ENCODE assay signal across 37 mouse cellular contexts in the genomic region with DNA sequence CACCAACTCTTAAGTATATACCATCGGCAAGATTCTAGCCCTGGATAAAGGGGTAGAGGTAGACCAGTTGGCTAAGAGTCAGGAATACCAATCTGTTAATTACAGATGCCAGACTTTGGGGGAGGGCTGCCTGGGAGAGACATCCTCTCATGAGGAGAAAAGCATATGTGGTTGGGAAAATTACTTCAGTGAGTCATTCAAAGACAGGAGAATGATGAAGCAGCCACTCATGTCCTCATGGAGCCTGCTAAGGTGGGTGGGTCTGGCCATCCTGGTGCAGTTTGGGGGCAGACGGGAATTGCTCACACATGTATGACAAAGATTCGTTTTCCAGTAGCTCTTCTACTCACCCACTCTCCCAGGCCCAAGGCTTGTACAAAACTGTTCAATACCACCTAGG. TPM values are rescaled to one million over a fixed set of nuclear protein-coding genes. Genes with fewer than 3 reads are reported as not detected.
DNase-seq lines count a peak whose midpoint lies in the region; ATAC-seq and TF ChIP-seq lines count a peak whose summit lies in the region.
"Had no signal": no experiment of that assay in that cellular context is flagged by ENCODE, and none has a peak within 500 bp of the region (broad histone marks: within the 10 kb centered on the region; RNA-seq: fewer than 3 reads in every experiment).

No protein-coding gene starts in this region.

- H3K9me3 ChIP-seq in MEL (replicated peaks; ENCODE audit: insufficient read depth, low read length) = no peaks in the 10 kb centered on the region
- H3K9me3 ChIP-seq in intestine, embryonic 15.5 days = no peaks in the 10 kb centered on the region
- H3K9me3 ChIP-seq: embryonic facial prominence, embryonic 12.5 days; forebrain, embryonic 10.5 days; forebrain, embryonic 15.5 days; limb, embryonic 10.5 days; limb, embryonic 15.5 days; liver, embryonic 13.5 days; midbrain, embryonic 13.5 days; neural tube, embryonic 13.5 days had no signal

- intact Hi-C loops in left cerebral cortex, postnatal 25 days (cut with DNase I) = no loop called here

- H3K4me1 ChIP-seq in MEL (ENCODE audit: control insufficient read depth in 1 of 2, insufficient read depth in 2 of 2, low read length in 2 of 2) = no peaks in the 10 kb centered on the region
- H3K4me1 ChIP-seq in intestine, embryonic 15.5 days (replicated peaks) = no peaks in the 10 kb centered on the region
- H3K4me1 ChIP-seq: embryonic facial prominence, embryonic 12.5 days; forebrain, embryonic 10.5 days; forebrain, embryonic 15.5 days; hindbrain, embryonic 10.5 days; limb, embryonic 10.5 days; limb, embryonic 15.5 days; liver, embryonic 13.5 days; midbrain, embryonic 13.5 days; neural tube, embryonic 13.5 days had no signal

- no peaks in the 10 kb centered on the region for H3K79me2 ChIP-seq in MEL (ENCODE audit: control insufficient read depth, insufficient read depth, low read length, poor library complexity)

- H3K4me3 ChIP-seq in MEL (ENCODE audit: control insufficient read depth in 1 of 2, insufficient read depth in 1 of 2, low read depth in 2 of 2, low read length in 2 of 2) = no peak overlapping the region
- H3K4me3 ChIP-seq in intestine, embryonic 15.5 days (replicated peaks) = no peak overlapping the region
- H3K4me3 ChIP-seq: embryonic facial prominence, embryonic 12.5 days; forebrain, embryonic 10.5 days; forebrain, embryonic 15.5 days; hindbrain, embryonic 10.5 days; limb, embryonic 10.5 days; limb, embryonic 15.5 days; liver, embryonic 13.5 days; midbrain, embryonic 13.5 days; neural tube, embryonic 13.5 days had no signal

- ATAC-seq in intestine, embryonic 15.5 days = no peak
- ATAC-seq: forebrain, embryonic 15.5 days; hindbrain, embryonic 16.5 days; lung, postnatal 0 days; midbrain, embryonic 13.5 days had no signal

- TF ChIP-seq RAD21 in MEL (IDR thresholded peaks at IDR 0.05; ENCODE audit: low read depth, low read length) = no peak

- TF ChIP-seq CTCF in MEL (IDR thresholded peaks at IDR 0.05 in 2 of 3, conservative IDR thresholded peaks at IDR 0.05 in 1 of 3; ENCODE audit: control insufficient read depth in 1 of 3, insufficient read depth in 1 of 3, low read depth in 2 of 3, low read length in 3 of 3, poor library complexity in 1 of 3, severe bottlenecking in 1 of 3) = no peak

- TF ChIP-seq EP300 in MEL (IDR thresholded peaks at IDR 0.05; ENCODE audit: low read depth in 1 of 2, low read length in 2 of 2) = no peak

- H3K27me3 ChIP-seq in MEL (ENCODE audit: control insufficient read depth in 1 of 2, insufficient read depth in 2 of 2, low read length in 2 of 2) = peaks cover 41 to 55% of the 10 kb centered on the region in 2 experiments
- H3K27me3 ChIP-seq in intestine, embryonic 15.5 days (replicated peaks) = no peaks in the 10 kb centered on the region
- H3K27me3 ChIP-seq: embryonic facial prominence, embryonic 12.5 days; forebrain, embryonic 15.5 days; limb, embryonic 15.5 days; liver, embryonic 13.5 days; midbrain, embryonic 13.5 days; neural tube, embryonic 13.5 days had no signal

- no peak for TF ChIP-seq POLR2A in MEL (IDR thresholded peaks at IDR 0.05; ENCODE audit: control insufficient read depth in 1 of 2, insufficient read depth in 1 of 2, low read depth in 1 of 2, low read length in 2 of 2, poor library complexity in 1 of 2)

- H3K36me3 ChIP-seq in MEL (ENCODE audit: control insufficient read depth in 1 of 2, insufficient read depth in 2 of 2, low read length in 2 of 2) = no peaks in the 10 kb centered on the region
- H3K36me3 ChIP-seq in intestine, embryonic 15.5 days = no peaks in the 10 kb centered on the region
- H3K36me3 ChIP-seq: embryonic facial prominence, embryonic 12.5 days; forebrain, embryonic 10.5 days; forebrain, embryonic 15.5 days; hindbrain, embryonic 10.5 days; limb, embryonic 10.5 days; limb, embryonic 15.5 days; liver, embryonic 13.5 days; midbrain, embryonic 13.5 days; neural tube, embryonic 13.5 days had no signal

- H3K27ac ChIP-seq in MEL (ENCODE audit: control insufficient read depth, low read depth, low read length) = no peak overlapping the region
- H3K27ac ChIP-seq in intestine, embryonic 15.5 days = no peak overlapping the region
- H3K27ac ChIP-seq: embryonic facial prominence, embryonic 12.5 days; forebrain, embryonic 10.5 days; forebrain, embryonic 15.5 days; hindbrain, embryonic 10.5 days; limb, embryonic 10.5 days; limb, embryonic 15.5 days; liver, embryonic 13.5 days; macrophage; midbrain, embryonic 13.5 days; neural tube, embryonic 13.5 days had no signal

- 81% methylated on average over 3 of the region's 3 CpGs for WGBS in intestine, embryonic 15.5 days

- peak; percentile 39 to 46 for DNase-seq in layer of hippocampus, adult 8-10 months (ENCODE audit: low spot score in 2 of 2)
- DNase-seq in layer of hippocampus, postnatal 25 days (ENCODE audit: extremely low spot score in 1 of 2, low spot score in 1 of 2) = no peak
- DNase-seq in left cerebral cortex, postnatal 25 days (ENCODE audit: low spot score in 2 of 2) = peak; percentile 13 to 84
- no peak for DNase-seq in left cerebral cortex, adult 11 months (ENCODE audit: low spot score)
- DNase-seq in MEL (ENCODE audit: low read depth, low spot score) = no peak
- DNase-seq in layer of hippocampus, postnatal 36 days = peak; percentile 27 to 28
- no peak for DNase-seq in lung, postnatal 10 days
- DNase-seq: adrenal gland, adult 8-10 months; B cell, adult 2 months; cerebellum, adult 9-10 months; embryo, embryonic 11 days; gastrocnemius, postnatal 14 days; heart, postnatal 14 days; kidney, adult 9 months; kidney, postnatal 10 days; liver, embryonic 13.5 days; lung, adult 18-20 months had no signal

- no peak overlapping the region for H3K4me2 ChIP-seq in intestine, embryonic 15.5 days (replicated peaks)
- H3K4me2 ChIP-seq: embryonic facial prominence, embryonic 12.5 days; forebrain, embryonic 15.5 days; limb, embryonic 15.5 days; liver, embryonic 13.5 days; midbrain, embryonic 13.5 days; neural tube, embryonic 13.5 days had no signal

- H3K9ac ChIP-seq in MEL (ENCODE audit: control insufficient read depth, low read depth, low read length, poor library complexity, severe bottlenecking) = no peak overlapping the region
- no peak overlapping the region for H3K9ac ChIP-seq in intestine, embryonic 15.5 days
- H3K9ac ChIP-seq: embryonic facial prominence, embryonic 12.5 days; forebrain, embryonic 15.5 days; limb, embryonic 15.5 days; liver, embryonic 13.5 days; midbrain, embryonic 13.5 days; neural tube, embryonic 13.5 days had no signal

TF ChIP-seq in MEL, 35 proteins besides CTCF, POLR2A, EP300 and RAD21:
- TF ChIP-seq NRF1 (IDR thresholded peaks at IDR 0.05; ENCODE audit: insufficient read depth, low read depth, low read length, poor library complexity, severe bottlenecking) = no peak
- 0 out of 2 replicates have a peak, but pooled peaks have one; percentile 13 for TF ChIP-seq NELFE (IDR thresholded peaks at IDR 0.05; ENCODE audit: low read depth, low read length)
TF ChIP-seq in MEL: peak in this region for 1.

RNA-seq across cellular contexts. Expression of gene Rdh8, which starts 4.5 kb away (rescaled TPM):
- not detected for total RNA-seq in layer of hippocampus, adult 8-10 months (2022)
- total RNA-seq in layer of hippocampus, postnatal 25 days (2021) = not detected
- not detected for total RNA-seq in left cerebral cortex, postnatal 25 days (2021)
- total RNA-seq in MEL (2012; rRNA removed) = not detected in 2 replicates
- polyA plus RNA-seq in MEL (2012; ENCODE audit: insufficient read depth in 1 of 2, insufficient read length in 2 of 2, low read depth in 1 of 2, low replicate concordance in 2 of 2, missing spikeins in 1 of 2) = not detected
- total RNA-seq in layer of hippocampus, postnatal 36 days (2021) = not detected
- not detected in 2 replicates for polyA plus RNA-seq in intestine, embryonic 15.5 days (2015; fragmentation: Nextera tagmentation; extraction: Ambion mirVana)
- total RNA-seq: adrenal gland, adult 8-10 months; adrenal gland, postnatal 4 days; granulocyte monocyte progenitor cell, adult 5-6 weeks; heart, postnatal 14 days; megakaryocyte-erythroid progenitor cell, adult 5-6 weeks had no signal
- polyA plus RNA-seq: embryonic facial prominence, embryonic 12.5 days; forebrain, embryonic 10.5 days; forebrain, embryonic 15.5 days; heart, embryonic 14.5 days; hindbrain, embryonic 10.5 days; hindbrain, embryonic 16.5 days; intestine, embryonic 14.5 days; large intestine, adult 2 months; limb, embryonic 10.5 days; limb, embryonic 15.5 days; liver, embryonic 13.5 days; lung, postnatal 0 days; macrophage; midbrain, embryonic 13.5 days; neural tube, embryonic 13.5 days; small intestine, adult 2 months; stomach, embryonic 14.5 days had no signal

RNA-seq across cellular contexts. Expression of gene Col5a3, which starts 8.0 kb away (rescaled TPM):
- 1 to 10 TPM; 1.2 to 2.9 (median 2.3) TPM for total RNA-seq in layer of hippocampus, adult 8-10 months (2022)
- 1 to 10 TPM; 1.2 to 2.5 TPM for total RNA-seq in layer of hippocampus, postnatal 25 days (2021)
- total RNA-seq in left cerebral cortex, postnatal 25 days (2021) = 1 to 10 TPM; 1.5 to 1.8 TPM
- total RNA-seq in MEL (2012; rRNA removed) = 0.07 and 0.08 TPM in 2 replicates
- polyA plus RNA-seq in MEL (2012; ENCODE audit: insufficient read depth in 1 of 2, insufficient read length in 2 of 2, low read depth in 1 of 2, low replicate concordance in 2 of 2, missing spikeins in 1 of 2) = under 1 TPM in 1 of 2 experiments, not detected in 1; 0.53 TPM
- 1 to 10 TPM; 1.3 to 2.0 TPM for total RNA-seq in layer of hippocampus, postnatal 36 days (2021)
- polyA plus RNA-seq in intestine, embryonic 15.5 days (2015; fragmentation: Nextera tagmentation; extraction: Ambion mirVana) = 2.7 and 2.8 TPM in 2 replicates
- total RNA-seq: megakaryocyte-erythroid progenitor cell, adult 5-6 weeks had no signal
- polyA plus RNA-seq: macrophage had no signal

RNA-seq across cellular contexts. Expression of gene A230050P20Rik, which starts 45.6 kb away (rescaled TPM):
- total RNA-seq in layer of hippocampus, adult 8-10 months (2022) = 10 to 100 TPM; 83.6 to 95.7 (median 90.0) TPM
- total RNA-seq in layer of hippocampus, postnatal 25 days (2021) = 10 to 100 TPM; 50.7 to 77.1 TPM
- total RNA-seq in left cerebral cortex, postnatal 25 days (2021) = 10 to 100 TPM; 60.1 to 69.1 TPM
- 53.9 and 63.7 TPM in 2 replicates for total RNA-seq in MEL (2012; rRNA removed)
- polyA plus RNA-seq in MEL (2012; ENCODE audit: insufficient read depth in 1 of 2, insufficient read length in 2 of 2, low read depth in 1 of 2, low replicate concordance in 2 of 2, missing spikeins in 1 of 2) = 100 to 1,000 TPM; 190 to 199 TPM
- total RNA-seq in layer of hippocampus, postnatal 36 days (2021) = 10 to 100 TPM; 68.4 to 69.6 TPM
- 15.0 and 19.8 TPM in 2 replicates for polyA plus RNA-seq in intestine, embryonic 15.5 days (2015; fragmentation: Nextera tagmentation; extraction: Ambion mirVana)

RNA-seq across cellular contexts. Expression of gene Angptl6, which starts 56.7 kb away (rescaled TPM):
- total RNA-seq in layer of hippocampus, adult 8-10 months (2022) = 1 to 10 TPM; 6.8 to 8.9 (median 8.5) TPM
- total RNA-seq in layer of hippocampus, postnatal 25 days (2021) = 10 to 100 TPM; 10.5 to 11.4 TPM
- 10 to 100 TPM in 1 of 2 experiments, 1 to 10 TPM in 1; 9.0 to 10.2 TPM for total RNA-seq in left cerebral cortex, postnatal 25 days (2021)
- total RNA-seq in MEL (2012; rRNA removed) = 10.9 and 18.1 TPM in 2 replicates
- 10 to 100 TPM in 1 of 2 experiments, not detected in 1; 22.6 TPM for polyA plus RNA-seq in MEL (2012; ENCODE audit: insufficient read depth in 1 of 2, insufficient read length in 2 of 2, low read depth in 1 of 2, low replicate concordance in 2 of 2, missing spikeins in 1 of 2)
- 1 to 10 TPM; 9.8 to 9.9 TPM for total RNA-seq in layer of hippocampus, postnatal 36 days (2021)
- polyA plus RNA-seq in intestine, embryonic 15.5 days (2015; fragmentation: Nextera tagmentation; extraction: Ambion mirVana) = 8.3 and 10.7 TPM in 2 replicates

Comparison
In these comparisons a context has a peak if more than half of its experiments do, and no peak if none do; other contexts are left out.
1. DNase-seq: peak in layer of hippocampus, adult 8-10 months (2 of 2), left cerebral cortex, postnatal 25 days (2 of 2) and layer of hippocampus, postnatal 36 days (2 of 2); none in layer of hippocampus, postnatal 25 days (0 of 2), left cerebral cortex, adult 11 months (single experiment), MEL (single experiment) and lung, postnatal 10 days (single experiment).